ENCODE assay signal across 19 mouse cellular contexts in genomic region chr10:59576305-59576704, GRCm38 (mm10). TPM values are rescaled to one million over a fixed set of nuclear protein-coding genes. Genes with fewer than 3 reads are reported as not detected.
DNase-seq lines count a peak whose midpoint lies in the region; ATAC-seq and TF ChIP-seq lines count a peak whose summit lies in the region.
"Had no signal": no experiment of that assay in that cellular context is flagged by ENCODE, and none has a peak within 500 bp of the region (broad histone marks: within the 10 kb centered on the region; RNA-seq: fewer than 3 reads in every experiment).

No protein-coding gene starts in this region.

- no peaks in the 10 kb centered on the region for H3K27me3 ChIP-seq in kidney, embryonic 15.5 days
- no peaks in the 10 kb centered on the region for H3K27me3 ChIP-seq in limb, embryonic 12.5 days
- H3K27me3 ChIP-seq: embryonic facial prominence, embryonic 15.5 days; forebrain, embryonic 13.5 days had no signal

- no peak for ATAC-seq in kidney, embryonic 15.5 days (replicated peaks; ENCODE audit: low FRiP score)
- ATAC-seq in limb, embryonic 12.5 days (ENCODE audit: insufficient number of reproducible peaks, insufficient read depth, low FRiP score, low TSS enrichment, low read depth) = no peak
- ATAC-seq: forebrain, embryonic 13.5 days had no signal

- H3K9me3 ChIP-seq in kidney, embryonic 15.5 days (replicated peaks) = peaks cover 9% of the 10 kb centered on the region
- H3K9me3 ChIP-seq in limb, embryonic 12.5 days = peaks cover 21% of the 10 kb centered on the region

- H3K4me2 ChIP-seq in kidney, embryonic 15.5 days = no peak overlapping the region
- no peak overlapping the region for H3K4me2 ChIP-seq in limb, embryonic 12.5 days
- H3K4me2 ChIP-seq: embryonic facial prominence, embryonic 15.5 days; forebrain, embryonic 13.5 days had no signal

- 0 out of 2 replicates have a peak, but pooled peaks cover 4% of the 10 kb centered on the region for H3K36me3 ChIP-seq in kidney, embryonic 15.5 days
- H3K36me3 ChIP-seq in limb, embryonic 12.5 days = peaks cover 7% of the 10 kb centered on the region; the same call in 1 of the 2 replicates
- H3K36me3 ChIP-seq: embryonic facial prominence, embryonic 15.5 days; hindbrain, embryonic 10.5 days had no signal

- H3K4me3 ChIP-seq in gastrocnemius, adult 2 months = no peak overlapping the region
- no peak overlapping the region for H3K4me3 ChIP-seq in kidney, embryonic 15.5 days (replicated peaks)
- H3K4me3 ChIP-seq in limb, embryonic 12.5 days (replicated peaks) = no peak overlapping the region
- H3K4me3 ChIP-seq: embryonic facial prominence, embryonic 15.5 days; forebrain, embryonic 13.5 days; hindbrain, embryonic 10.5 days; midbrain, embryonic 10.5 days had no signal

- DNase-seq in gastrocnemius, adult 2 months = no peak
- DNase-seq in gastrocnemius, postnatal 4 days (ENCODE audit: low spot score in 2 of 2) = no peak
- DNase-seq in kidney, adult 9 months = no peak
- DNase-seq in 3T3-L1 (ENCODE audit: low read depth, low spot score) = peak; percentile 40
- no peak for DNase-seq in spleen, postnatal 10 days (ENCODE audit: low spot score in 2 of 2)
- DNase-seq in B cell, adult 2 months = no peak
- DNase-seq: cerebellum, adult 8-10 months; kidney, postnatal 10 days; right cerebral cortex, postnatal 14 days; thymus, postnatal 14 days had no signal

- WGBS in kidney, embryonic 15.5 days = 30% methylated on average over 5 of the region's 5 CpGs
- 35% methylated on average over 5 of the region's 5 CpGs for WGBS in limb, embryonic 12.5 days

- peak overlapping the region; percentile 86 for H3K27ac ChIP-seq in gastrocnemius, adult 2 months
- H3K27ac ChIP-seq in kidney, embryonic 15.5 days = peak overlapping the region; percentile 30
- H3K27ac ChIP-seq in limb, embryonic 12.5 days = 0 out of 2 replicates have a peak overlapping the region, but pooled peaks have one; percentile 4
- H3K27ac ChIP-seq: embryonic facial prominence, embryonic 15.5 days; forebrain, embryonic 13.5 days; hindbrain, embryonic 10.5 days; midbrain, embryonic 10.5 days had no signal

- no peak overlapping the region for H3K9ac ChIP-seq in kidney, embryonic 15.5 days
- H3K9ac ChIP-seq in limb, embryonic 12.5 days (replicated peaks) = no peak overlapping the region
- H3K9ac ChIP-seq: embryonic facial prominence, embryonic 15.5 days; forebrain, embryonic 13.5 days had no signal

- intact Hi-C loops in gastrocnemius, adult 2 months (cut with DNase I) = loop anchor here (5.0 kb wide), 1 partner anchor 36 kb away; no protein-coding TSS in a partner anchor

- peaks cover 35% of the 10 kb centered on the region for H3K4me1 ChIP-seq in kidney, embryonic 15.5 days
- peaks cover 34% of the 10 kb centered on the region for H3K4me1 ChIP-seq in limb, embryonic 12.5 days (replicated peaks)

- TF ChIP-seq CTCF in gastrocnemius, adult 2 months (IDR thresholded peaks at IDR 0.05) = no peak

RNA-seq across cellular contexts. Expression of gene Gm10322, which starts 39.6 kb away (rescaled TPM):
- total RNA-seq in gastrocnemius, adult 2 months (2021) = not detected
- not detected for total RNA-seq in gastrocnemius, postnatal 4 days (2021)
- not detected in 2 replicates for polyA plus RNA-seq in kidney, embryonic 15.5 days (2015; fragmentation: Nextera tagmentation; extraction: Ambion mirVana)
- not detected in 2 replicates for polyA plus RNA-seq in limb, embryonic 12.5 days (2016; fragmentation: Nextera tagmentation; extraction: Ambion mirVana)
- total RNA-seq: gastrocnemius, adult 18-20 months had no signal
- polyA plus RNA-seq: embryonic facial prominence, embryonic 15.5 days; forebrain, embryonic 13.5 days; hindbrain, embryonic 10.5 days; limb, embryonic 11.5 days; lung, embryonic 16.5 days; midbrain, embryonic 10.5 days had no signal

RNA-seq across cellular contexts. Expression of gene Mcu, which starts 40.2 kb away (rescaled TPM):
- 10 to 100 TPM; 36.0 to 42.0 TPM for total RNA-seq in gastrocnemius, adult 2 months (2021)
- 10 to 100 TPM; 81.5 to 87.4 TPM for total RNA-seq in gastrocnemius, postnatal 4 days (2021)
- polyA plus RNA-seq in kidney, embryonic 15.5 days (2015; fragmentation: Nextera tagmentation; extraction: Ambion mirVana) = 34.8 and 35.3 TPM in 2 replicates
- 45.3 and 48.4 TPM in 2 replicates for polyA plus RNA-seq in limb, embryonic 12.5 days (2016; fragmentation: Nextera tagmentation; extraction: Ambion mirVana)

Comparison
In these comparisons a context has a peak if more than half of its experiments do, and no peak if none do; other contexts are left out.
1. H3K27ac ChIP-seq: peak in every context shown above with its lines; median percentile 86 in gastrocnemius, adult 2 months; 30 in kidney, embryonic 15.5 days; 4 in limb, embryonic 12.5 days.